Mouse (Mus musculus) cerebellum, adult 9-11 months (tissue): ENCODE measurements around the gene Fbn1.

Experiments used
- DNase-seq: peaks from one replicate; pipeline ENCODE4 v3.0.0; 2022

Gene Fbn1

DNA sequence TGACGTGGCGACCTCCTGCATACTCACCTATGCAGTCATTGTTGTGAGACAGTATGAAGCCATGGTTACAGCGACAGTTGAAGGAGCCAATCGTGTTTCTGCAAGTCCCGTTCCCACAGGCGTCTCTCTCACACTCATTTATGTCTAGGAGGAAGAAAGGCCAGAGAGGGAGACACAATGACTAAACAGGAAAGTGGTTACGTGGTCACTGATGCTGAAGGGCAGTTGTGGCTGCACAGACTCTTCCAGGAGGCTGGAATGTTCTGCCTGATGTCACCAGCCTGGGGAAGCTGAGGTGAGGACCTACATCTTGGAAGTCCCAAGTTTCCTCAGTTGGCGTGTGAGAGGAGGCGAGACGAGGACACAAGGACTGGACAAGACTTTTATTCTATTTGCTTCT, 177.3 kb downstream of the Fbn1 start:
- no peak for DNase-seq

DNA sequence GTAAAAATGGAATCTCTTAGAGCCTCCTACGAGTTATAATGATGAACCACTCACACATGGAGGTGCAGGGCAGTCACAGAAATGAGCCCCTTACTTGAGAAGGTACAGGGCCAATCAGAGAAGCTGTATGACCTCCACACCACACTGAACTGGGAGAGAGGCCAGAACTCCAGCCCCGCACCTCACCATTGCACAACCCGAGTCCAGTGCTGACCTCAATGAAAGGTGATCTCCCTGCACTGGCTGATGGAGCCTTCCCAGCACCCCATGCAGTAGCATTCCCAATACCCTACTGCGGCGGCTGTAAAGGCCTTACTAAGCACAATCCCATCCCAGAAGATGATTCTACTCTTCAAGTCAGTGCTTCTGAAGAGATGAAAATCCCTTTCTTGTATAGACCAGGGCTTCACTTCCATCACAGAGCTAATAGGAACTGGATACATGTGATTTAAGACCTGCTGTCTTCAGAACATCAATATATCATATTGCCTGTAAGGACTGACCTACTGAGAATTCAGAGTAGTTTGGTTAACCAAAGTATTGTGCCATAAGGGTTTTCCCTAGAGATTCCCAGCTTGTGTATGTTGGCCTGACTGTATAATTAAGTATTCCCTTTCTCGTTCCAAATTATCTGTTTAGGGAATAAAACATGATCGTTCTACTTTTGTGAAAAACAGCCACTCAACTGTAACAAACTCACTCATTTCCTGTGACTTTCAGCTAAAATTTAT, 182.5 kb downstream of the Fbn1 start:
- DNase-seq, result no peak

DNA sequence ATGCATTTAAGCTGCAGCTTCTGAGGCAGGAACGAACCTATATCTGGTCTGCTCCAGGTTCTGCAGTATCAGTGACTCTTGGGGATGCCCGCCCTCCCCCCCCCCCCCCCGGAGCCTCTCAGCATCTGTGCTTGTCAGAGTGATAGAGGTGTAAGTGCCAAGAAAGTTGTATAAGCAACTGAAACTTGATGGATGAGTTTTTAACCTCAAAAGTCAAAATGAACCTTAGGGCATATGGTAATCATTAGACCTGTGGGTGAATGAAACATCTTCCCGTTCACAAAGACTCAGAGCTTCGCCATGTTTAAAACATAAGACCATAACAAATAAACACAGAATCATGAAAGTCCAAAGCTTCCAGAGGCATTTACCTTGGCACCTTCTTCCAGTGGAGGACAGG, 183.3 kb downstream of the Fbn1 start:
- DNase-seq, result no peak

DNA sequence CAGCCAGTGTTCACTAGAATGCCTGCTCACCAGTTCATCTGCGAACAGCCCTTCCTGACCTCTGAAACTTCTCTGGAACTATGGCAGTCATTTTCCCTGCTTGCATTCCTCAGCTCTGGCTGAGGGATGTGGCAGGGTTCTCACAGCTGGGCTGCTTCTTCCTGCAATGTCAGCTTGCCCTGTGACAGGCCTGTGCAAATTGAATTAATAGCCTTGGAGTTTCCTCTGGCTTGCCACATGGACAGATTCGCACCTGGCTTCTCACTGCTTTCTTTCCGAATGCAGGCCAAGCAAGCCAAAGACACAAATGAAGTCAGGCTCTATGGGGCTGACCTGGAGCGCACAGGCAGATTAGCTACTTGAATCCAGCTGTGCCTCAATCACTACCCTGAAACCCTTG, 184.4 kb downstream of the Fbn1 start:
- no peak for DNase-seq

DNA sequence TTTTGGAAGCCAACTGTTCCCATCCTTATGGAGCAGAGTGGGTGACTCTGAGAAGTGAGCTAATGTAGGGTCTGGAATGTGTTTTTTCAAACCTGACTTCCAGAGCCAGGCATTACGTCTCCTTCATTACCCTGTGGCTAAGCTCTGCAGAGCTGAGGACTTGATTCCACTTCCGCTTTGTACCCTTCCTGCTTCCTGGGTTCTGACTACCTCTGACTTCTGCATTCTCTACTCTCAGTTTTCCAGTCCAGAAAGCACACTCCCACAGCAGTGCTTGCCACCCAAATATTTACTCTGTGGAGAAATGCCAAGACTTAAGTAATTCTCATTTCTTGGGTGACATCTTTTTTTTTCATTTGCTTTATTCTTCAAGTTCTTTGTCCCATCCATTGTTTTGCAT, 185.2 kb downstream of the Fbn1 start:
- DNase-seq, result no peak

DNA sequence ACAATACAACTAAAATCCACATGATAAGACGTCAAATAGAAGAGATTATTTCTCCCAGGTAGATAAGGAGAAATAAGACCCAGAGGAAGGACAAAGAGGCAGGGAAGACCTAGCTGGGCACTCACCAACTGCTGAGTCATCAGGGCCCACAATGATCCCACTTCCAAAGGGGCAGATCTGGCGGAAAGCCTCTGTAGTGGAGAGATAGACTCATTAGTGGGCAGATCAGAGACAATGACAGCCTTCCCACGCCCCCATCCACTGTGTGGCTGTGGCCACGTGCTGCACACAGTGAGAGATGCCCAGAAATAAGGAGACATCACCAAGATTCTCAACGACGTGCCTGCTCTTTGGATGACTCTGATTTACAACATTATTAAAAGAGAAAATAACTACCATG, 186.7 kb downstream of the Fbn1 start:
- DNase-seq, result no peak

DNA sequence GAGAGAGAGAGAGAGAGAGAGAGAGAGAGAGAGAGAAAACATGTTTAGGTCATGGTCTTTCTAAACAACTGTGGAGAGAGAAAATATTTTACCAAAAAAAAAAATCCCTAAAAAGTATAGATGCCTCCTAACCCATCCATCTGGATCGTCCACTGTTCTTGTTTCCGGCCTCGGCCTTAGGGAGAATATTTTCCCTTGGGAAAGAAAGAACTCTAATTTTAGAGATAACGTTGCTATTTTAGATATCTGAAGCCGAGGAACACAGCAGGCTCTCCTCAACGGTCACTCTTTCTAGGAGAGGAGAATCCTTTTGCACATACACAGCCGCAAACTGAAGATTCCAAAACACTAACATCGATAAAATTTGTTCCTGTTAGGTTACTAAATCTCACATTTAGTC, 188.1 kb downstream of the Fbn1 start:
- no peak for DNase-seq

DNA sequence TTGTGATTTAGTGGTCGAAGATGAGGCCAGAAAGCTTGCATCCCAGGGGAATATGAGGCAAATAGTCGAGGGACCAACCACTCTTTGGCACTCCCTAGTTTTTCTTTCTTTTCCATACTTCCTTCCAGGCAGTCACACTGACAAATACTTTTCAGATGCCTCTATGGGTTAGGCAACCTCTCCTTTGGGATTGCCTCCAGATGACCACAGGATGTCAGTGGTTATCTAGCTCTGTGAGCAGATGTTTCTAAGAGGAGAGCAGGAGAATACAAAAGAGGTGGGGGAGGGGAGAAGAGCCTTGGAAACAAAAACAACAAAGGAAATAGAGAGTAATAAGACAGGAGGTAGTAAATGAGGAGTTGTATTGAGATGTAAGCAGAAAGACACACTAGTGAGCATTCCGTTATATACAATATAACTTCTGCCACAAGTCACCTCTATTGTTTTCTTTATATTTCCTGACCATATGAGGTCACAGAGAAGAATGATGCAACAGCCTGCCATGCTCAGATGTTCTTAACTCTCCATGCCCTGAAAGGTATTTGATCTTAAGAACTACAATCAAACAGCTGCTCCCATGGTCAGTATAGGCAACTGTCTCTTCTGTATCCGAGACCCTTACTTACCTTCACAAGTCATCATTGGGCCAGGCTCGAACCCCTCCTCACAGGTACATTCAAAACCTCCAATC, 189.3 kb downstream of the Fbn1 start:
- no peak for DNase-seq

DNA sequence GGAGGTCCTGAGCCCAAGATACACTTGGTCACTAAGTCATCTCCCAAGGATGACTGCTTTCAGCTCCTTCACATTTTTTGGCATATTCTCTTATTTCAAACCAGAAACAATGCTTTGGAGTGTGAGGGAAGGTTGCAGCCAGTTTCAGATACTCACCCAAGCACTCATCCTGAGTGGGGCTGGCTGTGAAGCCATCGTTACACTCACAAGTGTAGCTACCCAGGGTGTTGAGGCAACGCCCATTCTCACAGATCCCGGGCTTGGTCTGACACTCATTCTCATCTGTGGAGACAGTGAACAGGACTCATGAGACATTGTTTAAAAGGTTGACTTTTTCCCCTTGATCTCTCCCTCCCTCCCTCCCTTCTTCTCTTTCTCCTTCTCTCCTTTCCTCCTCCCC, 192.6 kb downstream of the Fbn1 start:
- DNase-seq, result no peak

DNA sequence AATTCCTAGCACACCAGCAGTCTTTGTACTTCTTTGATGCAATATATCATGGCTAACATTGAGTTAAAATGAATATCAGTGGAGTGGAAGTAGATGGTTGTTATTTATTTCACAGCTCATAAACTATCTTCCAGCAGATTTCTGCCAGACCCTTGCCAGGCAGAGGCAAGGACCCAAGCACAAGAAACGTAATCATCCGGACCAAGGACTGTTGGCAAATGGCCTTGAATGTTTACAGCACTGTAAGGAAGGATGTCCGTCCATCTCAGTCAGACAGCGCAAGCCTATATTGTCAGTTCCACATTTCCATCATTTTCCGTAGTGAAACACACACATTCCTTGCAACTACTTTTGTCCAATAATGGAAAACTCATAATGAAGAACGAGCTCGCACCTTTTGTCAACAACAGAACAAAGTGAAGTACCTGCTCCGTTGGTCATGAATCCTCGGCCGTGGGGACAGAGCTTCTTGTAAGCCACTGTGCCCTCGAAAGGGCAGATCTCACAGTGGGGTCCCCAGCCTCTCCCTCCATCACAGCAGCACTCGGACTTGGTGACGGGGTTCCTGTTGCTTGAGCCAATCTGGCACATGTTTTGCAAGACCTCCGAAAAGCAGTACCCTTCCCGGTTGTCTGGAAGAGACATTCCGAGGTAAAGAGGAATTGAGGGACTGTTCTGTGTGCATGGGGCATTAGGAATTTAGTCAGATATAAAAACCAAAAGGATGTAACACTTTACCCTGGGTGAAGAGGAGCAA, 193.4 kb downstream of the Fbn1 start:
- no peak for DNase-seq

DNA sequence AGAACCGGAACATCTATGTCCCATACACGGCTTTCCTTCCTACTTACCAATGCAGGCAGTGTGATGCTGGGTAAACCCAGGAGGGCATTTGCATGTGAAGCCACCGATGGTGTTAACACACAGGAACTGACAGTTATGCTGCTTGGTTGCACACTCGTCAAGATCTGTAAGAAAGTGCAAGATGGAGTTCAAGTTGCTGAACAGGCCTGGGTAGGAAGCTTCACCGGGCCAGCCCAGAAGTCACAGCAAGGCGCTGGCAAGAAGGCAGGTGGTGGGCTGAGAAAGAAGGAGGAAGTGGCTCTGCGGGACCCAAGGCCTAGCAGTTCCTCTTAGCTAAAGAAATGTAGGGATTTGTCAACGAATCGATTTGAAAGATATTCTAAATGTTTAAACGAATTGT, 198.1 kb downstream of the Fbn1 start:
- no peak for DNase-seq

DNA sequence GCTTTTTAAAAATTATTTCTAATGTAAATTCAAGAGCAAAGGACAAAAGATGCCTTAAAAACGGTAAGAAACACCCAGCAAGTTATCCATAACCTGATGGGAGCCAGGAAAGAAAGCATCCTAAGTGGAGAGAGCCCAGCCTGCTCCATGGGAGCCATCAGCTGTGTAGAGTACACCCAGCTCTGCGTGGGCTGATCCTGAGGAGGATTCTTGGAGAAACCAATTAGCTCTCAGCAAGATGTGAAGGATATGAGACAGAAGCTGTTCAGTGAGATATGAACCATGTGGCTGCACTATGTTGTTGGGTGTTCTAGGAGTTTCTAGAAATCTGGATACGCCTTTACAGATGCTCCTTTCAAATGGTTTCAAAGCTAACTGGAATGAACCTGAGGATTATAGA, 202.1 kb downstream of the Fbn1 start:
- no peak for DNase-seq

DNA sequence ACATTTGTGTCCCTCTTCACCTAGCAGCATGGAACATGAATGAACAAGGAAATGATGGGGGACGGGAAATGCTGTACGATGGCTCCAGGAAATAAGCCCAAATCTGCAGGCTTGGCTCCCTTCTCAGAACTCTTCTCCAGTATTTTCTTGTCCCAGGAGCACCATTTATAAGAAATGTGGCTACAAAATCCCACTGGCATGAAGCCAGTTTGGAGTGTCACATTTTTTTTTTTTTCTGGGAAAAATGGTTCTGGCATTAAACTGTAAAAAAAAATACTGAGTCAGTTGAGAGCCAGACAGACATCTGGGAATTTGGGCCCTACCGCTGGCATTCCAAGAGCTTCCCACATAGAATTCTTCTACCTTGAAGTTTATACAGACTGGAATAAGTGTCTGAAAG, 203.0 kb downstream of the Fbn1 start:
- no peak for DNase-seq

DNA sequence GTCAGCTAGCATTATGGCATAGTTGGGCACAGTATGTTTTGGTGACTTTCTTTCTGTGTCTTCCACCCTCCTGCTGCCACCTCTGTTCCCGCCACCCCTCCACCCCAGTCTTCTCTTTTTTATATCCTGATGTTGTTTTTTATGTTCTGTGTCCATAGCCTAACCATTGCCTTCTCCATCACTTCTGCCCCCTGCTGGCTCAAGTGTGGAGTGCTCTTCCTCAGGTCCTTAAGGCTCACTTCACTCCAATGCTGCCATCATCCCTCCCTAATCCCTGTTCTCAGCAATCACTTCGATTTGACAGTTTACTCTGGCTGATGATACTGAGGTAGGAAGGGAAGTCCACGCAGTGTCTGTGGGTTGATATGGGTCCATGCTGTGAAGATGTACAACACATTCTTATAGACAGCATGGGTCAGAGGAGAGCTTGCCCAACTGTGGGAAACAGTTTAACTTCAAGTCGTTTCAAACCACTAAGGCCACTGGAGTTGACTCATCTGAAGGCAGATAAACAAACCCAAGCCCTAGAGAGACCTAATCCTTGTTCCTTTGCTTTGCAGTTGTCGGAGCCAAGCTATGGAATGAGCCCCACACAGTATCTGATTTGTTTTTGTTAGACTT, 203.9 kb downstream of the Fbn1 start:
- DNase-seq, result no peak

DNA sequence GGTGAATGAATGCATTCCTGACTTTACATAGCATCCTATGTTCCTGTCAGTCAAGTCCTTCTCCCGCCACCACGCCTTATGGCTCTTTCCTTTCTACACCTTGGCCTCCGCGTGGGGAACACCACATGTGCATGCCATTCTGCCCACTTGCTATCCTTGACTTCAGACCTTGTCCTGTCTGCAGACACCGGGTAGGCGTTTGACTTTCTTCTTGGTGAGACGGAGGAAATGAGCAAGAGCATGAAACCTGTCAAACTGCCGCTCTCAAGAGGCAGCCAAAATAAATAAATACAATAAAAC, 205.2 kb downstream of the Fbn1 start:
- no peak for DNase-seq

DNA sequence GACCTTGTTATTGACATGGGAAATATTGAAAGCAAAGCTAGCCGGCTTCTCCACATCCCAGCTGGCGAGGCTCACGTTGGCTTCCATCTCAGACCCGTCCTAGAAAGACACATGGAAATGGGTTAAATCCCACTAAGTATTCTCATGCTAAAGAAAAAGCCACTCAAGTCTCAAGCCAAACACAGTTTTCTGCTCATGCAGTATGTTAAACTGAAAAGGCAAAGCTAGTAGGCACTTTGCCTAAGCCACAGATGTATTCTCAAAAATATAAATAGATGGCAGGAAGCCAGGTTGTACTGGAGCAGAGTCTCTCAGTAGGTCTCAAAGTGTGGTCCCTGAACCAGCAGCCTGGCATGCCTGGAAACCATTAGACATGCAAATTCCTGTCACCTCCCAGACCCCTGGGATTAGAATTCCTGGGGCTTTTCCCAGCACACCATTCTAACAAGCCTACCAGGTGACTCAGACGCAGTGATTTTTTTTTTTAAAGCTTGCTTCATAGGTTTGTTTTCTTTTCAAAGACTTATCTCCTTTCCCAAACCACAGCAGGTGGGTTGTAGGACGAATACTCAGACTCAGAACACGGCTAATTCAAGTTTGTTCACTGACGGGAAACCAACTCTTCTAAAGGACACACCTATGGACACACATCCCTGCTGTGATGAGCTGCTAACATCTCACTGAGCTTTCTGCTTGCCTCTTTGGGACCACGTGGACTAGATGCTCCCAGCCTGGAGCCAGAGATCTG, 205.7 kb downstream of the Fbn1 start:
- DNase-seq, result no peak

DNA sequence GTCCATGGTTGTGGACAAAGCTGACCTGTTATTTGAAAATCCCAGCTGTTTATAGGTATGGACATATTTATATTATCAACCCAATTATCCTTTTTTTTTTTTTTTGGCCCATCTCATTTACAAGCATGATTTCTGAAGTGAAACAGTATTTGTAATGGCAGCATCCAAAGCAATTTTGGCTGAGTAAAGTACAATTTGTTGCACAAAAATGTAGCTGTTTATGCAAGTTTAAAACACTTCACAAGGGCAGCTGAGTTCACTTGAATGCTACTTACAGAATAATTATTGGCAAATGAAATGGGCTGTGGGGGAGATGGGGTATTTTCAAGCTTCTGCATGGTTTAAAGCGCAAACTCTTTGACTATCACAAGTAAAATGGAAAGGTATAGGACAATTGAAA, 209.0 kb downstream of the Fbn1 start:
- DNase-seq, result no peak

DNA sequence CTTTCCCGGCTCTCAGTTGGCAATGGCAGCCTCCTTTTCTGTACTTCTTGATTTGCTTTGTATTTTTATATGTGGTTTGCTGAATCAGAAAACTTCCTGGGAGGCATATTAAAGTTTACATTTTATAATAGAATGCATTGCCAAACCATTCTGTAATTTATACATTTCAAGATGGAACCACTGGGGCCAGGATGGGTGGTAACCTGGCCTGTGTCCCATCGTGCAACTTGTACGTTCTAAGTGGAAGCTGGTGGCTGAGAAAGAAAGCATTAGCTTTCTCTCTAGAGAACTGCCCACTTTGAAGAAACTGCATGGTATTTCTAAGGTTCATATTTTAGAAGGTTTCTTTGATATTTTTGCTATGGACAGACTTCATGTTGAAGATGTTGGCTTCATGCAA, 212.3 kb downstream of the Fbn1 start:
- DNase-seq, result no peak

DNA sequence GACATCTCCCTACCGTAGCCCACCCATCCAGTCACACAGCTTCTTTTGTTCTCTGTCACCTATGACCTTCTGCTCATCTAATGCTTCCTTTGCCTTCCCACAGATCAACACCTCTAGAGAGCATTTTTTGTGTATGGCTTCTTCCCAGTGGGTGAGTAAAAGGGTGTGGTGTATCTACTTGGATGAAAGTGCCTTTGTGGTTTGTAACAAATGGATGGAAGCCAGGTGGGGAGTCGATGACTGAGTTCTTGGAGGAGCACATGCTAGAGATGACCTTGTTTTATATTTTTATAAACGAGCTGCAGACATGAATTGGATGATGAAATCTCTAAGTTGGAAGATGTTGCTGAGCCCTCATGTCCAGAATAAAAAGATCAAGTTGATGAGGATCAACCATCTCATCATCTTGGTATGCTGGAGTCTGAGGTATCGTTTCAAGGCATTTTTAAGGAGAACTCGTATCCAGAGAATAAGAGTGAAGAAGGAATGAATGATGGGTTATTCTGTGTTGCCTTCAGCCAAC, 213.8 kb downstream of the Fbn1 start:
- DNase-seq, result no peak

DNA sequence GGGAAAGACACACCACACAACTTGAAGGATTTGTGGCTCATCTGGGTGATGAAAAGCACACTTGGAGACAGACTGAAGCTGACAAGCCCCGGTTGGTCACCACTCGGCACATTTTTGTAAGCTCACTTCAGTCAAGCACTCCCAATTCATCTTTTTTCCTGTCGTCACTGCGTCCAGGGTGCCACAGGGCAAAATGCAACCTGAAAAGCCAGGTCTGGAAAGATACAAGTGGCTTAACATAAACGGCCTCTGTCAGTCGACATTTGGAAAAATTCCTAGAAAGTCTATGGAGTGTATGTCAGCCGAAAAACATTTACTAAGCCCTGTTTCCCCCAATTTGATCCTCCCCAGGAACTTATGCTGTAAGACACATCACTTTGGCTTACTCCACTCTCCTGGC, 215.2 kb downstream of the Fbn1 start:
- no peak for DNase-seq

DNA sequence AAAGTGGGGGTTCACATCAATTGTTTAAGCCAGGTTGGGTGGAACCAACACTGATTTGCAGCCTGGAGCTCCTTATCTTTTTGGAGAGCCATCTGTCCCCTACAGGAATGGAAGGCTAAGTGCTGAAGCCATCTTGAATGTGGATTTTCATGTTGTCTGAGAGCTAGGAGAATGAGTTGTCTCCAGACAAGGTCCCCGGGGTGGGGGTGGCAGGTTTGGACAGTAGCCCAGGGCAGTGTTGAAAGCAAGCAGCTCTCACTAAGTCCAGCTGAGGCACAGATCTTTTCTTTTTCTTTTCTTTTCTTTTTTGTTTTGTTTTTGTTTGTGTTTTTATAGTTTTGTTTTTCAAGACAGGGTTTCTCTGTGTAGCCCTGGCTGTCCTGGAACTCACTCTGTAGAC, 216.7 kb downstream of the Fbn1 start:
- DNase-seq, result no peak

DNA sequence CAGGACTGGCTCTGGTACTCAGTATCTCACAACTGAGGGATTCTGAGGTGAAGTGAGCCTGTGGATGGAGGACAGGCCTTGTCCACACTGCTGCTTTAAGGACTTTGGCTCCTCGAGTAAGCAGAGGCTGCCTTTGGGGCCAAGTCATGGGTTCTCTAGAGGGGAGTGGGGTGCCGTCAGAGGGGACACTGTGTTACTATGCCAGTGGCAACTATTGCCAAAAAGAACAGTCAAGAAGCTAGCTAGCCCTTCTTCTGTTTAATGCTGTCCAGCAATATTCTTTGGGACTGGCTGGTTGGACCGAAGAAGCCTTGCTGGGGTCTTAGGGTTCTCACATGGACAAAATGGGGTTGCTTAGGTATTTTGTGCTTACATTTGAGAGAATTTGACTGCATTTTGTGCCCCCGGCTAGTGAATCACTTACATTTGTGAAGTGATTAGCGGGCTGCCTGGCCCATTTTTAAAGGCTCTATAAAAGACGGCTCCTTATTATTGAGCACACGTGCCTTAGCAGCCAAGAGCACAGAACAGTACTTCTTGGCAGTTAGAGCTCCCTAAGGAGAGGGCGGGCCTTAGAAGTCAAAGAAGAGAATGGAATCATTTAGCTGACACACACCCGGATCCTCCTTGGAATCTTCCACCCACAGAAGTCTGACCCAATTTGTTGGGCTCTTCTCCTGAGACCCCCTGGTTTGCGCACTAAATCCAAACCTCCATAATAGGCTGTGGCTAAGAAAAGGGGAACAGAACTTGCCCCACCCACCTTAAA, 217.4 kb downstream of the Fbn1 start:
- no peak for DNase-seq
